Mouse (Mus musculus) megakaryocyte, embryonic 14.5 days (primary cell): Measurements from ENCODE around the gene Srbd1.

Experiments used
- FLI1 ChIP-seq: IDR thresholded peaks from 2 replicates; pipeline ENCODE4 v1.6.1; 2012; ENCODE audit warnings: low read length, inconsistent platforms, mixed read lengths
- GATA1 ChIP-seq: IDR thresholded peaks from 3 replicates; pipeline ENCODE4 v1.6.1; 2012; ENCODE audit warnings: mixed read lengths, low read length, inconsistent platforms, borderline replicate concordance

DNA sequence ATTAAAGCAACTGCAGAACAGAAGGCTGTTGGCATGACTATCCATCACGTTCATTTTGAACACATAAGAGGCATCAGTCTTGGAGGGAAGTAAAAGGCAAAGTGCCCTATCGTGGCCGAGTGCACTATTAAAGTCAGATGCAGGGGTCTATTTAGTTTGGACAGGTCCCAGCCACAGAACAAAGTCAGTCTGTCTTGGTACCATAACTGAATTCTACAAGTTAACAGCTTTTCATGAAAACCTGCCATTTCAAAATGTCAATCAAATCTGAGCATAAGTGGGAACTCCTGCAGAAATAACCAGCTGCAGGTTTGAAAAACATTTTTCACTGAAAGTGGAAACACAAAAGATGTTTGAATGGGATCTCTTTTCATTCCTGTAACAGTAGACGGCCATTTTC lies 115.0 kb downstream of the Srbd1 start:
- no peak for TF ChIP-seq GATA1
- no peak for TF ChIP-seq FLI1
